Mouse (Mus musculus): ENCODE data around the gene Npas2.

- TF ChIP-seq CTCF (IDR thresholded peaks at IDR 0.05; ENCODE audit: low read depth, low read length) (no peak), GATA1 (IDR thresholded peaks at IDR 0.05; ENCODE audit: borderline replicate concordance, low read length) (no peak)
Measured at GRCm38 (mm10) chr1:39408668-39409067, 215.1 kb downstream of the Npas2 start.

Measured in G1E (cell line).